ENCODE assay signal across 15 mouse cellular contexts in genomic region chr7:99946356-99946755, GRCm38 (mm10). TPM values are rescaled to one million over a fixed set of nuclear protein-coding genes. Genes with fewer than 3 reads are reported as not detected.
A peak's percentile ranks its signal among the peaks of the same experiment; 100 is the strongest.
DNase-seq lines count a peak whose midpoint lies in the region; ATAC-seq and TF ChIP-seq lines count a peak whose summit lies in the region.
"Had no signal": no experiment of that assay in that cellular context is flagged by ENCODE, and none has a peak within 500 bp of the region (broad histone marks: within the 10 kb centered on the region; RNA-seq: fewer than 3 reads in every experiment).

No protein-coding gene starts in this region.

- no peak for TF ChIP-seq CTCF in left cerebral cortex, adult 2 months (IDR thresholded peaks at IDR 0.05)
- TF ChIP-seq CTCF in thymus, adult 2 months (IDR thresholded peaks at IDR 0.05; ENCODE audit: borderline replicate concordance, control insufficient read depth, extremely low read depth, insufficient read depth, low read length, poor library complexity), result no peak
- TF ChIP-seq CTCF in cortical plate, adult 2 months (IDR thresholded peaks at IDR 0.05; ENCODE audit: extremely low read depth, insufficient read depth, low read length), result no peak

- no peak for ATAC-seq in forebrain, embryonic 16.5 days
- ATAC-seq: hindbrain, embryonic 16.5 days had no signal

- peaks cover 29% of the 10 kb centered on the region for H3K36me3 ChIP-seq in thymus, adult 2 months (ENCODE audit: control insufficient read depth, insufficient read depth, low read length)
- peaks cover 11% of the 10 kb centered on the region; the same call in 1 of the 2 replicates for H3K36me3 ChIP-seq in forebrain, embryonic 16.5 days (ENCODE audit: control insufficient read depth, insufficient read depth)

- no peaks in the 10 kb centered on the region for H3K9me3 ChIP-seq in forebrain, embryonic 16.5 days (ENCODE audit: control insufficient read depth, low read length)
- H3K9me3 ChIP-seq: embryonic facial prominence, embryonic 12.5 days; limb, embryonic 12.5 days; liver, embryonic 15.5 days; megakaryocyte, embryonic 14.5 days had no signal

- H3K27ac ChIP-seq in left cerebral cortex, adult 2 months, result peak overlapping the region; percentile 44
- H3K27ac ChIP-seq in thymus, adult 2 months (ENCODE audit: control insufficient read depth, insufficient read depth, low read length), result no peak overlapping the region
- peak overlapping the region; percentile 64 for H3K27ac ChIP-seq in cortical plate, adult 2 months (ENCODE audit: insufficient read depth, low read length)
- H3K27ac ChIP-seq in forebrain, embryonic 16.5 days (ENCODE audit: low read length), result no peak overlapping the region
- H3K27ac ChIP-seq: embryonic facial prominence, embryonic 12.5 days; limb, embryonic 12.5 days; liver, embryonic 15.5 days had no signal

- no peak overlapping the region for H3K4me2 ChIP-seq in forebrain, embryonic 16.5 days (ENCODE audit: low read length)
- H3K4me2 ChIP-seq: embryonic facial prominence, embryonic 12.5 days; limb, embryonic 12.5 days; liver, embryonic 15.5 days had no signal

- no peaks in the 10 kb centered on the region; the same call in 1 of the 2 replicates for H3K4me1 ChIP-seq in thymus, adult 2 months (replicated peaks; ENCODE audit: control insufficient read depth, insufficient read depth, low read length)
- H3K4me1 ChIP-seq in cortical plate, adult 2 months (ENCODE audit: control insufficient read depth, insufficient read depth, low read length), result peaks cover 3% of the 10 kb centered on the region
- H3K4me1 ChIP-seq in forebrain, embryonic 16.5 days (replicated peaks; ENCODE audit: control insufficient read depth, insufficient read depth, low read length), result no peaks in the 10 kb centered on the region; the same call in 1 of the 2 replicates
- H3K4me1 ChIP-seq: embryonic facial prominence, embryonic 12.5 days; limb, embryonic 12.5 days; liver, embryonic 15.5 days had no signal

- H3K27me3 ChIP-seq in thymus, adult 2 months (ENCODE audit: control insufficient read depth, insufficient read depth, low read length), result no peaks in the 10 kb centered on the region
- no peaks in the 10 kb centered on the region for H3K27me3 ChIP-seq in forebrain, embryonic 16.5 days (replicated peaks; ENCODE audit: control insufficient read depth, insufficient read depth, low read length)
- H3K27me3 ChIP-seq: embryonic facial prominence, embryonic 12.5 days; limb, embryonic 12.5 days; liver, embryonic 15.5 days; megakaryocyte, embryonic 14.5 days had no signal

- H3K4me3 ChIP-seq in left cerebral cortex, adult 2 months, result no peak overlapping the region
- H3K4me3 ChIP-seq in thymus, adult 2 months (ENCODE audit: control insufficient read depth, insufficient read depth, low read length), result no peak overlapping the region
- no peak overlapping the region for H3K4me3 ChIP-seq in cortical plate, adult 2 months (ENCODE audit: insufficient read depth, low read length)
- H3K4me3 ChIP-seq in forebrain, embryonic 16.5 days (replicated peaks; ENCODE audit: low read length), result no peak overlapping the region
- H3K4me3 ChIP-seq: embryonic facial prominence, embryonic 12.5 days; limb, embryonic 12.5 days; liver, embryonic 15.5 days; megakaryocyte, embryonic 14.5 days had no signal

- intact Hi-C loops in left cerebral cortex, adult 2 months (cut with DNase I), result loop anchor here (2.0 kb wide), 1 partner anchor 18 kb away; no protein-coding TSS in a partner anchor

- H3K9ac ChIP-seq in forebrain, embryonic 16.5 days (replicated peaks; ENCODE audit: low read depth, low read length), result no peak overlapping the region
- H3K9ac ChIP-seq: embryonic facial prominence, embryonic 12.5 days; limb, embryonic 12.5 days; liver, embryonic 15.5 days had no signal

- TF ChIP-seq POLR2A in thymus, adult 2 months (IDR thresholded peaks at IDR 0.05; ENCODE audit: control insufficient read depth, extremely low read depth, insufficient read depth, low read length, poor library complexity), result no peak
- TF ChIP-seq POLR2A in cortical plate, adult 2 months (IDR thresholded peaks at IDR 0.05; ENCODE audit: extremely low read depth, insufficient read depth, low read length), result no peak

- DNase-seq in left cerebral cortex, adult 2 months (ENCODE audit: extremely low spot score in 1 of 2, low spot score in 2 of 2), result no peak
- no peak for DNase-seq in left cerebral cortex, adult 9 months (ENCODE audit: low spot score in 2 of 2)
- DNase-seq in thymus, postnatal 4 days, result peak; percentile 3
- DNase-seq in thymus, adult 2 months, result no peak
- DNase-seq in embryo, embryonic 10 days (ENCODE audit: low spot score), result no peak
- DNase-seq: cerebellum, adult 11 months; cerebellum, postnatal 36 days; right cerebral cortex, adult 18-20 months had no signal

- WGBS in thymus, adult 2 months, result 62% methylated on average over 4 of the region's 4 CpGs
- WGBS in forebrain, embryonic 16.5 days, result 93% methylated on average over 4 of the region's 4 CpGs

RNA-seq across cellular contexts. Expression of gene Rnf169, which starts 33.9 kb away (rescaled TPM):
- 10 to 100 TPM; 49.4 to 51.3 TPM for total RNA-seq in left cerebral cortex, adult 2 months (2021)
- polyA plus RNA-seq in thymus, adult 2 months (2012; rRNA removed), result 13.3 and 16.4 TPM in 2 replicates
- 23.7 TPM in 2 replicates for polyA plus RNA-seq in cortical plate, adult 2 months (2012; rRNA removed)
- 5.5 TPM in 2 replicates for polyA plus RNA-seq in forebrain, embryonic 16.5 days (2015; fragmentation: Nextera tagmentation; extraction: Ambion mirVana)

RNA-seq across cellular contexts. Expression of gene Chrdl2, which starts 59.6 kb away (rescaled TPM):
- total RNA-seq in left cerebral cortex, adult 2 months (2021), result under 1 TPM; 0.34 to 0.49 TPM
- polyA plus RNA-seq in thymus, adult 2 months (2012; rRNA removed), result 0.05 TPM in 1 of 2 replicates, not detected in the other
- polyA plus RNA-seq in cortical plate, adult 2 months (2012; rRNA removed), result 0.61 and 0.68 TPM in 2 replicates
- polyA plus RNA-seq in forebrain, embryonic 16.5 days (2015; fragmentation: Nextera tagmentation; extraction: Ambion mirVana), result 0.16 and 0.30 TPM in 2 replicates
- polyA plus RNA-seq: liver, embryonic 15.5 days had no signal

Comparison
In these comparisons a context has a peak if more than half of its experiments do, and no peak if none do; other contexts are left out.
1. H3K27ac ChIP-seq: peak in left cerebral cortex, adult 2 months (single experiment) and cortical plate, adult 2 months (single experiment); none in thymus, adult 2 months (single experiment) and forebrain, embryonic 16.5 days (single experiment).